In genomic region chr10:128673763-128674468, GRCm38 (mm10) we compare ENCODE assay signal across 7 mouse cellular contexts. TPM values are rescaled to one million over a fixed set of nuclear protein-coding genes. Genes with fewer than 3 reads are reported as not detected.
DNase-seq lines count a peak whose midpoint lies in the region; ATAC-seq lines count a peak whose summit lies in the region.

Suox (minus strand) TSS chr10:128674073.

- H3K4me2 ChIP-seq in embryonic facial prominence, embryonic 11.5 days (ENCODE audit: low read depth, low read length) = peak within 1 kb of the TSS; percentile 89
- H3K4me2 ChIP-seq in midbrain, embryonic 12.5 days (replicated peaks) = peak within 1 kb of the TSS; percentile 95

- no peaks in the 10 kb centered on the region for H3K36me3 ChIP-seq in embryonic facial prominence, embryonic 11.5 days (replicated peaks; ENCODE audit: control insufficient read depth, insufficient read depth, low read depth, low read length)
- H3K36me3 ChIP-seq in limb, embryonic 10.5 days = peaks cover 15% of the 10 kb centered on the region
- H3K36me3 ChIP-seq in midbrain, embryonic 12.5 days = 0 out of 2 replicates have a peak, but pooled peaks cover 3% of the 10 kb centered on the region

- no peaks in the 10 kb centered on the region for H3K27me3 ChIP-seq in embryonic facial prominence, embryonic 11.5 days (ENCODE audit: control insufficient read depth, insufficient read depth, low read length)
- H3K27me3 ChIP-seq in limb, embryonic 10.5 days (ENCODE audit: low read depth, poor library complexity, severe bottlenecking) = no peaks in the 10 kb centered on the region; the same call in 1 of the 2 replicates
- H3K27me3 ChIP-seq in midbrain, embryonic 12.5 days = peaks cover 11% of the 10 kb centered on the region

- H3K27ac ChIP-seq in embryonic facial prominence, embryonic 11.5 days (replicated peaks; ENCODE audit: low read depth, low read length) = peak within 1 kb of the TSS; percentile 22; the same call in 1 of the 2 replicates
- H3K27ac ChIP-seq in limb, embryonic 10.5 days = peak within 1 kb of the TSS; percentile 75
- H3K27ac ChIP-seq in midbrain, embryonic 12.5 days (replicated peaks) = peak within 1 kb of the TSS; percentile 68

- no peaks in the 10 kb centered on the region for H3K9me3 ChIP-seq in embryonic facial prominence, embryonic 11.5 days (replicated peaks; ENCODE audit: control insufficient read depth, low read length)
- H3K9me3 ChIP-seq in limb, embryonic 10.5 days (replicated peaks) = no peaks in the 10 kb centered on the region
- H3K9me3 ChIP-seq in midbrain, embryonic 12.5 days = no peaks in the 10 kb centered on the region

- ATAC-seq in embryonic facial prominence, embryonic 11.5 days (replicated peaks; ENCODE audit: insufficient number of reproducible peaks, low FRiP score, low TSS enrichment, low read depth) = peak; percentile 91
- peak; percentile 96 for ATAC-seq in midbrain, embryonic 12.5 days (ENCODE audit: low FRiP score, low read depth)

- peak within 1 kb of the TSS; percentile 64 for H3K9ac ChIP-seq in embryonic facial prominence, embryonic 11.5 days (replicated peaks; ENCODE audit: low read length)
- peak within 1 kb of the TSS; percentile 69 for H3K9ac ChIP-seq in midbrain, embryonic 12.5 days (replicated peaks)

- H3K4me1 ChIP-seq in embryonic facial prominence, embryonic 11.5 days (ENCODE audit: control insufficient read depth, insufficient read depth, low read length) = no peaks in the 10 kb centered on the region
- peaks cover 25% of the 10 kb centered on the region for H3K4me1 ChIP-seq in limb, embryonic 10.5 days
- H3K4me1 ChIP-seq in midbrain, embryonic 12.5 days = peaks cover 13% of the 10 kb centered on the region

- peak; percentile 86 for DNase-seq in adrenal gland, postnatal 14 days
- DNase-seq in embryonic facial prominence, embryonic 11.5 days (ENCODE audit: low spot score) = peak; percentile 92
- peak; percentile 99 for DNase-seq in heart, adult 11 months
- peak; percentile 93 for DNase-seq in kidney, adult 18-20 months
- peak; percentile 96 for DNase-seq in limb, embryonic 10.5 days (ENCODE audit: low spot score)
- peak; percentile 81 for DNase-seq in skeletal muscle tissue, adult 2 months (ENCODE audit: low read depth, low spot score)

- H3K4me3 ChIP-seq in embryonic facial prominence, embryonic 11.5 days (ENCODE audit: low read depth, low read length) = peak within 1 kb of the TSS; percentile 58
- H3K4me3 ChIP-seq in limb, embryonic 10.5 days = peak within 1 kb of the TSS; percentile 81
- peak within 1 kb of the TSS; percentile 76 for H3K4me3 ChIP-seq in midbrain, embryonic 12.5 days

- WGBS in embryonic facial prominence, embryonic 11.5 days = 1% methylated on average over 60 of the region's 60 CpGs
- WGBS in limb, embryonic 10.5 days = under 1% methylated on average over 57 of the region's 60 CpGs
- under 1% methylated on average over 60 of the region's 60 CpGs for WGBS in midbrain, embryonic 12.5 days

RNA-seq across cellular contexts. Expression of gene Suox, which starts in this region (rescaled TPM):
- total RNA-seq in adrenal gland, postnatal 14 days (2021) = 22.1 and 30.0 TPM in 2 replicates
- 12.2 and 15.1 TPM in 2 replicates for polyA plus RNA-seq in embryonic facial prominence, embryonic 11.5 days (2014; fragmentation: Nextera tagmentation; extraction: Ambion mirVana)
- polyA plus RNA-seq in limb, embryonic 10.5 days (2016; fragmentation: Nextera tagmentation; extraction: Ambion mirVana) = 11.3 and 12.5 TPM in 2 replicates
- polyA plus RNA-seq in midbrain, embryonic 12.5 days (2016; fragmentation: Nextera tagmentation; extraction: Ambion mirVana) = 12.5 and 13.6 TPM in 2 replicates

Comparison
In these comparisons a context has a peak if more than half of its experiments do, and no peak if none do; other contexts are left out.
1. Peak in every context shown above with its lines: DNase-seq, ATAC-seq, H3K4me3 ChIP-seq and H3K27ac ChIP-seq.
2. H3K27ac ChIP-seq: peak in every context shown above with its lines; median percentile 75 in limb, embryonic 10.5 days; 68 in midbrain, embryonic 12.5 days; 22 in embryonic facial prominence, embryonic 11.5 days.